Mouse (Mus musculus) kidney, postnatal 25 days (tissue): ENCODE measurements at regions not wholly inside any gene's neighbourhood (a gene's known extent, or its start where the extent isn't known, plus 50 kb on each side); places are given as distances from the start of the nearest gene placed in this dataset.
A peak's percentile ranks its signal among the peaks of the same experiment; 100 is the strongest.
"Not testable (repeated sequence)": the region's sequence is repeated elsewhere in the genome, so short reads cannot be mapped to it uniquely, and the experiment has no call there.

ENCODE experiments used
- DNase-seq, 2 experiments: peaks; one replicate each; pipeline ENCODE4 v3.0.0; 2021; ENCODE audit warnings: mixed read lengths in 2 of 2

DNA sequence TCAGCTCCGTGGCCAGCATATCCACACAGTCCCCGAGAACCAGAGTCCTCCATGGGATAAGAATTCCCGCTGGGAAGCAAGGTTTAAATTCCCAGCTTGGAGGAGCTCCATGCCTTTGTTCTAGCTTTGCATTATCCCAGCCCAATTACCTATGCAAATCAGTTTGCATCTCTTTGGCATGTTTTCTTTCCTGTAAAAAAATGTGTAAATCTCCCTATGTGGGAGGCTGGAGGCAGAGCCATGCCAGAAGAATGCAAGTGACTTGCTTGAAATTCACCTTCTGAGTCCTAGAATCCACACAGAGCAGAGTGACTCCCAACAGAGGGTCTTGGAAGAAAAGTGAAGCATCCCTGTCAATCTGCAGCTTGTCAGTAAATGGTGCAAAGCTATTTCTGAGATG lies 388.9 kb downstream of the Tcerg1l start:
- DNase-seq: no peak

DNA sequence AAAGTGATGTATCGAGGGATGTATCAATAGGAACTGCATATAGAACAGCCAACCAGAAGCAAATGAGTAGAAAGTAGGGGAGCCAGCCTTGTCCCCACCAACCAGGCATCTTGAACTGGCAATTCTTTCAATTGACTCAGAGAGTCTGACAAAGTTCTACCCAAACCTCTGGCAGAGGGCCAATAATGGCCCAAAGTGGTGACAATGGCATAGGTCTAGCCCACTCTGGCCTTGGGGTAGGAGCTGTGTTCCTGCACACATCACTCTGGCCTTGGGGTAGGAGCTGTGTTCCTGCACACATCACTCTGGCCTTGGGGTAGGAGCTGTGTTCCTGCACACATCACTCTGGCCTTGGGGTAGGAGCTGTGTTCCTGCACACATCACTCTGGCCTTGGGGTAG lies 373.5 kb downstream of the Tcerg1l start:
- not testable (repeated sequence) for DNase-seq

DNA sequence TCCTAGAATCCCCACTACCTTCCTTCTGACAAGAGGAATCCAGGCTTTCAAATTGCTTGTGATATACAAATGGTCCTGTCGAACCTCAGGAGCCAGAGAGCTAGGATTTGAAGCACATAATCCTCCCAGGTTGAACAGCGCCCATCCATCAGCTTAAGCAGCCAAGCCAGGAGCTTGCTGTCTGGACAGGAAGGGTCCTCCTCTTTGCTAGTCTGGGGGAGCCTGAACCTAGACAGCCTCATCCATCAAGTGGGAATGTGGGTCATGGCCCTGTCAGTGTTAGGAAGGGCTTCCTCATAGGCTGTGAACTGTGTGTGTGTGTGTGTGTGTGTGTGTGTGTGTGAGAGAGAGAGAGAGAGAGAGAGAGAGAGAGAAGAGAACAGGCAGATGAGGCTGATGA lies 345.8 kb downstream of the Tcerg1l start:
- DNase-seq: no peak

DNA sequence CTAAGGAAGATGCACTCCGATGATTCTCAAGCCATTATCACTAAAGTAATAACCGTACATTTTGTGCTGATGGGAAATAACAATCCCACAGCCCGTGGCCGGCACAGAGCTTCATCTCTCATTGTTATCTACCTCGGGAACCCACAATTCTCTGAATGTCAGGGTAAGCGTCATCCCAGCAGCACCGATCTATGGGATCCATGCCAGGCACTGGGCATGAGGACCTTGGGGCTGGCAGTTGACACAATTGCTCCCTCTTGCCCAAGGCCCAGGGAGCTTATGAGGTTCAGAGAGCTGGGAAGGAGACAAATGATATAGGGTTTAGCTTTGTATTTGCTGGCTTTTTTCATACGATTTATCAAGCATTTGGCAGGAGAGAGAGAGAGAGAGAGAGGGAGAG lies 342.8 kb downstream of the Tcerg1l start:
- no peak for DNase-seq

DNA sequence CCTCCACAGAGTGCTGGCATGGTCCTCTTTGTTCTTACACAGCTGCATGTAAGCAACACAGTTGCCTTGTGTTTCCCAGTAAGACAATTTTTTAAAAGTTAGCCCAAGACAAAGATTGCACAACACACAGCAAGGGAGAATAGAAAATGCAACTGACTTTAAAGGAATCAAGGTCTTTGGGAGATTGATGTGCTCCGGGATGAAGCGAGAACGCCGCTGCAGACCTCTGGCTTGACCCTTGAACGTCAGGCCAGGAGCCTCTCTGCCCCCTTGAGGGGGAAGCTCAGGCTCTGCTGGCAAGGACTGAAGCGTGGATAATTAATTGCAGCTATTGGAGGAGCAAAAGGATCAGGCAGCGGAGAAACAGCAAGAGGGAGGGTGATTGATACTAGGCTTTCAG lies 336.4 kb downstream of the Tcerg1l start:
- DNase-seq: no peak

DNA sequence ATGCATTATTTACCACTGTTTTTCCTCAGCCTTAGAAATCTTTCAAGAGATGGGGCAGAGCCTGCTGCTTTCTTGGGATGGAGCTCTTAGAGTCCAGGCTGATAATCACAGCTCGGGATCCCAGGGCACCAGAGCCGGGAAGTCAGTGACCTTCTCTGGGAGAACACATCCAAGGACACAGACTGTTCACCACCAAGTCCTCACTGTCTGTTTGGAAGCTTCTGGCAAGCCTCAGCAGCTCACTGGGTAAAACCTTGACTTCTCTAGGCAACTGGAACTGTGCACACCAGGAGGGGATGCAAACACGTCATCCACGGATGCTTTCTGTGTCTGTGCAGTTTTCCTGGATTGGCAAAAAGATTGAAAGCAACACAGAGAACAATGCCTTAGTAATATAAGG lies 330.6 kb downstream of the Tcerg1l start:
- no peak for DNase-seq

DNA sequence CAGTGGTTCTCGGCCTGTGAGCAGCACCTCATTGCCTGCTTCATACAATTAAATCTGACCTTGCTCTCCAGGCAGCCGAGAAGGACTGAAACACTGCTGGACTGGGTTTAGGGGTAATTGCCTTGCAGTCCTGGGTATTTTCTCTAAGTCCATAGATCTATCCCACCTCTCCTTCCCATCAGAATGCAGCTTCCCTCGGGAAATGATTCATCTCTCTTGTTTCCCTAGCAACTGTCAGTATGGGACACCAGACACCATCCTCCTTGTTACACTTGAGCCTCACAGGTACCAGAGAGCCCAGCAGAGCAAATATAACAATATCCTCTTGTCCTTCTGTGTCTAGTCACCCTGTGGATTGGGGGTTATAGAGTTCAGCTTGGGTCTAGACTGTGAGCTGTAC lies 322.3 kb downstream of the Tcerg1l start:
- DNase-seq: no peak

DNA sequence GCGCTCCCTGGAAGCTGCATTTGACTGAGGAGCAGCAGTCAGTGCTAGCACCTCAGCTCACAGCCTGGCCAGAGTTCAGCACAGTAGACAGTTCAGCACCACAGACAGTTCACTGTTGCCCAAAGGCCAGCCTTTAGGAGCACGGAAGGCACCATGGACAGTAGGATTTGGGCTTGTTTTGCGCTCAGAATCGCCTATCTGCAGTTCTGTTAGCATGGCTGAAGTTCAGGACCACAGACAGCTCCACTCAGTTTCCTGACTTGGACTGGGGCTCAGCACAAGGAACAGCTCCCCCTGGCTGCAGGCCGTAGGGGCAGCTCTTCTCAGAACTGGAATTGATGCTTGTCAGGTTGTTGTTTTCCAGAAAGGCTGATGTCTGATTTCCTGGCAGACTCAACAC lies 313.6 kb downstream of the Tcerg1l start:
- DNase-seq: peak; percentile 87 to 94

DNA sequence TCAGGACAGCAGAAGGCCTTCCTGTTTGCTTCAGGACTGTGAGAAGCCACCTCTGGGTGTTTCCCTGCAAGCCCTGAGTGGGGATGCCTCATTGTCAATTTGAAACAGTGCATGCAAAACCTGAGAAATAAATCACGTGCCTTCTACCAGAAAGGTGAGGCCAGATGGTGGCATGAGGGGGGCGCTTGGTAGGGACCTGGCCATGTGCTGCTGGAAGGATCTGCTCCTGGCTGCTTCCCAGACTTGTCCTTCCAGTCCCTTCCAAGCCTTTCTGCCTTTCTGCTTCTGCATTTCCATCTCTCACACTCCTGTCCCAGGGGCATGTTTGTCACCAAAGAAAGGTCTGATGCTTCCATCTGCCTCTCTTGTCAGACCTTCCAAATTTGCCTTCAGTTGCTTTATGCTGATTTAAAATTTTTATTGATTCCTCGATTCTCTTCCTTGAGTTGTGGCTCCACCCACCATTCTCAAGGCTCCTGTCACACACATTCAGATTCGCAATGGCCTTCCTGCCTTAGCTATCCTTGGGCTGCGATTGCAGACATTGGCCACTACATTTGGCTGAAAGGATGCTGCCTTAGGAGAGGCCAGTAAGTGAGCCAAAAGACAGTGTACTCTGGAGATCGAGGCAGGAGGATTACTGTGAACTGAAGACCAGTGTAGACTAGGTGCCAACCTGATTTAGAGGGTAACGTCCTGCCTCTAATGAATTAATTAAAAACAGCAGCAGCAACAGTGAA lies 289.9 kb downstream of the Tcerg1l start:
- DNase-seq: no peak

DNA sequence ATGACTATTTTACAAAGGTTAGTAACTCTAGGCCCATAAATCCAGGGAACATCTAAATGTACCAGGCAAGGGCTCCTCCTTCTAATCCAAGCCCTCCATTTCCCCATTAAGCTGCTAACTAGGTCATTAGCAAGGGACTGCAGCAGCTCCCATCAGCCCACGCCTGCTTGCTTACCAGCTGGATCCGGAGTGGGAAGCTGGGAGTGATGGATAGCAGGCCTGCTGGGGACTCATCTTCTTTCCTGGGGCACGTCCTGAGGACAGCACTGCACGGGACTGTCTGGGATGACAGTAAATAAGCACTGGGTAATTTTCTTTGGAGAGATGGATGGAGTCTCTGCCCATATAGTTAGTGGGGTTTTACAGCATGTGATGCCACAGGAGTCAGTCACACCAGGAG lies 276.0 kb downstream of the Tcerg1l start:
- DNase-seq: no peak

DNA sequence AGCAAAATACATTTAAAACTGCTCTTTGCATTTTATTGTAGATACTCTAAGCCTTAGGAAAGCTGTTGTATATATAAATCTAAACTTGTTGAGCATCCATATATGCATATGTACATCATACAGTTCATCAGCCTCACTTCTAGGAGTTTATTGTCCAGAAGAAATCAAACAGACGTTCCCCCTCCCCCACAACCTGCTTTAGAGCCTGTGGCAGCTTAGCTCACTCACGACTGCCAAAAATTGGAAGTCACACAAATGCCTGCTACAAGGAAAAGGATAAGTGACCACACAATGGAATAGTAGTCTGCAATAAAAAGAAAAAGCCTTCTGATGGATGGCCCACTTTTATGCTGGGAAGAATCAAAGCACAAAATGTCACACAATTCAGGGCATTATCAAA lies 267.8 kb downstream of the Tcerg1l start:
- no peak for DNase-seq

DNA sequence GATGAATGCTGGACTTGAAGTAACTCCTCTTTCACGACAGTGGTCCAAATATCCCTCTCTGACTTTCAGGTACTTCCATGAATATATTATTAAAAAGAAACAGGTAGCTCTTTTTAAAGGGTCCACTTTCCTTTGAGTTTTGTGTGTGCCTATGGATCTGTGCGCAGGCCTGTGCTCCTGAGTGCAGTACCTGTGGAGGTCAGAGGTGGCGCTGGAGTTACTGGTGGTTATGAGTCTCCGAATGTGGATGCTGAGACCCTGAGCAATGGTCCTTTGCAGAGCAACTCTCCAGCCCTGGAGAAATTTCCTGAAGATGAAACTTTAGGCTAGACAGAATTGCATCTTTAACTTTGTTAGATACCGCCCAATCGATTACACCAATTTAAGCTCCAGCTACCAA lies 264.1 kb downstream of the Tcerg1l start:
- DNase-seq: no peak

DNA sequence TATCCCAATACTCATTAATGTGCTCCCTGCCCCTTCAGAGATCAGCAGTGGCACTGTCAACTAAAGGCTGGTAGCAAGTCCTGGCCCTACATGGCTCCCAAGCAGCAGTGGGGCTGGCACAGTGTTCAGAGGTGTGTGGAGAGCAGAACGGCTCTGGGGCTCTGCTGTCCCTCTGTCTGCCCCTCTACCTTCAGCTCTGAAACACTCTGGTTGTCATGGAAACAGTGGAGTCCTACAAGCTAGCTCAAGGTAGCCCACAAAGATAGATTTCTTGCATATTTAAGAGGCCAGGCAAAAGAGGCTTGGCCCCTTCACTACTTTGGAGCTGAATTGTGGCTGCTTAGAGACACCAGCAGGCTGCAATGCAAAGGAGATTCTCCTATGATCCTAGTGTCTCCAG lies 259.6 kb downstream of the Tcerg1l start:
- no peak for DNase-seq

DNA sequence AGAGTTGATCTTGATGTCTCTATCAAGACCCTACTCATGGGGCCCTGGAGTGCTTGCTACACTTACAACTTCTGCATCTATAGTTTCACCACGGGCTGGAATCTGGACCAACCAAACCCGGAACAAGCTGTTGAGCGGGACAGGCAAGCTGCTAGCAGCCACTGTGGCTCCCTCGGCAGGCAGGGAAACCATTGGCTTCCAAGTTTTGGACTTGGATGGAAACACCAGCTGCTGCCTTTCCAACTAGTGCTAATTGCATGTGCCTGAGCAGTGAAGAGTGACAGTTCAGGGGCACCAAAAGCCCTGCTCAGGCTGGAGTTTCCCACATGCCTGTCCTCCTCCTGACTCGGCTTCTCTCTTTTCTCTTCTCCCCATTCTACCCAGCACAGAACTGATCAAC lies 257.8 kb downstream of the Tcerg1l start:
- no peak for DNase-seq

DNA sequence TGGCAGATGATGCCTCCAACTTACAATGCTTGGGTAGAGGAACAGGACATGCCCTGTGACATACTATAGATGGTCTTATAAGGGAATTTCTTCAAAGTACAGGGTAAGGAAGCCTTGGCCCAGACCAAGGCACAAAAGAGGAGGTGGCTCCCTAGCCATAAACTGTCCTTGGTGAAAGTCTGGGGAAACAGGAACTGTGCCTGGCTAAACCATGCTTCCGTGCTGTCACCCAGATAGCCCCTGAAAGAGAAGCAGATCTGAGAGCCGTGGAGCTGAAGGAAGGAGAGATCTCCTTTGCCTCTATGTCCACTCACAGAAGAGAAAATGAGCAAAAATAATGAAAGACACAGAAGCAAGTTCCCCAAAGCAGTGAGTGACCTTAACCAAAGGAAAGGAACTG lies 248.0 kb downstream of the Tcerg1l start:
- no peak for DNase-seq

DNA sequence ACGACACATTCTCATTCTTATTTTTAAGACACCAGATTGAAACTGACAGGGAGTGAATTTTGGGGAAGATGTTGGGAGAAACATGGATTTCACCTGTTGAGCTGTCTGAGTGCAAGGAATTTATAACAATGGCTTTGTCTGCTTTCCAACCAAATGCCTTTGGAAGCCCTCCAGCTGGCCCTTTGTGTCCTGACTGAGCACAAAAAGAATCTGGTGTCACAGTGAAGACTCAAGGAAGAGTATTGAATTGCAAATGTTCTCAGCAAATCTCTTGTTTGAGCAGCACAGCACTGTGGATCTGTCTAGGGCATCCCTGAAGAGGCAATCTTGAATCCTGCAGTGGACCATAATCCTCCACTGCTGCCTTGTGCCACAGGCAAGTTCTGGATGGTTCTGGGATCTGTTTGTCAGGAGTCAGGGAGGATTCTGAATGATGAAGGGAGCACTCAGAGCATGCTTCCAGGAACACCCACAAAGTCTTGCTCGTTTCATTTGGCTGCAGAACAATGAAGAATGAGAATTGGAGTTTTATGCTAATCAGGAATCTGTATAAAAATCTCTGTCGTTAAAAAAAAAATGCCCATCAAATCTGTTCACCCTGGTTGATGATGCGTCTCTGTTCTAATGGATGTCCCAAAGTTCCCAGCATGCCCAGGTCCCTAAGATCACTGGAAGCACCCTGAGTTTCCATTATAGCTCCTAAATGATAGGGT lies 243.9 kb downstream of the Tcerg1l start:
- no peak for DNase-seq
